Mouse (Mus musculus): ENCODE results near the gene Olfr702. TPM values are rescaled to one million over a fixed set of nuclear protein-coding genes. Genes with fewer than 3 reads are reported as not detected.

Olfr702 gene
- not detected in 2 replicates for polyA plus RNA-seq (2015; fragmentation: Nextera tagmentation; extraction: Ambion mirVana)

DNA sequence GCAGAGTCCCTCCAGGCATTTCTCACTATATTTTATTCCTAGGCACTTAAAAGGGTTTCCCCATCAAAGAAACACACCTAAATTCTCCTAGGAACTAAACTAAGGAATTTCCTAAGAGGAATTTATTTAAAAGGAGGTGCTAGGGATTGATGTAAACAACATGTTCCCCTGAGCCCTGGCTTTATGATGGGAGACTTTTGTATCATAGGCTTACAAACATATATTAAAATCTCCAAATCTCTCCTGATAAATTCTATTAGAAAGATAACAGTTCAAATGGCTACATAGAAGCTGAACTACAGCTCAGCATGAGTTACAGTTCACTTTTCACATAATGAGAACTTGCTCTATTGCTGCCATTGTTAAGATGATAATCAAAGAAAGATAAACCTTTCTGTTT is at the start of gene Olfr702:
Gene Olfr702, minus strand, starts transcription at position 101 of the 400 bp plus-strand sequence.
- DNase-seq (ENCODE audit: low spot score) = no peak

- no peak for DNase-seq (ENCODE audit: low spot score)
Measured at GRCm38 (mm10) chr7:106876791-106877190, 43.1 kb upstream of the Olfr702 start, which contains the start of gene Olfr705. Olfr705 (minus strand) TSS chr7:106876891.

DNA sequence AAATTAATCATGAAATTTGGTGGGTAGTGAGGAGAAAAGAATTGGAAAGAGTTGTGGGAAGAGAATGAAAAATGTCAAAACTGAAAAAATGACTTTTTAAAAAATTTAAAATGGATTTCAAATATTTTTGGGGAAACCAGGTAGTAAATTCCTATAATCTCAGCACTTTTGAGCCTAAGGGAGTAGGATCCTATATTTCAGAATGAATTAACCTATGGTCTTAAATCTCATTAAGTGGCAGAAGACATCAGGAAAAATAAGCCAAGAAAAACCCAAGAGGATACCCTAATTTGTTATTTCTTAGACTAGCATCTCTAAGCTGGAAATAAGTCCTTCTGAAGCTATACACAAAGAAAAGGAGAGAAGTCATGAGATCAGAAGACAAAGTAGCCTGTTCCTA is 29.2 kb upstream of the Olfr702 start, which contains the start of gene Olfr704:
Gene Olfr704, plus strand, starts transcription at position 301 of the 400 bp plus-strand sequence.
- DNase-seq (ENCODE audit: low spot score) = no peak

- no peak for DNase-seq (ENCODE audit: low spot score)
Measured at GRCm38 (mm10) chr7:106843060-106843459, 9.4 kb upstream of the Olfr702 start, which contains the start of gene Olfr703. Olfr703 (plus strand) TSS chr7:106843360.

DNA sequence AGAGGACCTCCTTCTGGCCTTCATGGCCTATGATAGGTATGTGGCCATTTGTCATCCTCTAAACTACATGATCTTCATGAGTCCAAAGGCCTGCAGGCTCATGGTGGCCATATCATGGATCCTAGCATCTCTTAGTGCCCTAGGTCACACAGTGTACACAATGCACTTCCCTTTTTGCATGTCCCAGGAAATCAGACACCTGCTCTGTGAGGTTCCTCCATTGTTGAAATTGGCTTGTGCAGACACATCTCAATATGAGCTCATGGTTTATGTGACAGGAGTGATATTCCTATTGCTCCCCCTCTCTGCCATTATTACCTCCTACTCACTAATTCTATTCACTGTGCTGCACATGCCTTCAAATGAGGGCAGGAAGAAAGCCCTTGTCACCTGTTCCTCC is 15.3 kb downstream of the Olfr702 start:
- no peak for DNase-seq (ENCODE audit: low spot score)

DNA sequence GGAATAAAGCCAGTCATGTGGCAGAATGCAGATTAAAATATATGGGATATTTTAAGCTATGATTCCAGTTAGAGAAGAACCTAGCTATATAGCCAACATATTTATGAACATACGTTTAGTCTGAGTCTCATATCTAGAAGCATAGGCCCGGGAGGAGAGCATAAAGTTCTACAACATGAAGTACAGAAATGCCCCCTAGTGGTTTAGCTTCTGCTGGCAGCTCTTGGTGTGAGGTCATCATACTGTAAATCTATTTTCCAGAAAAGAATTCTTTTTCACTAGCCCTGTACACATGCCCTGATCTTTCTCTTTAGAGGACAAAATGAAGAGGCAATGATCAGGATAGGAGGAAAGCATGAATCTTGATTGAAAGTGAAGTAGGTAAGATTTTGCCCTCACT is 17.9 kb downstream of the Olfr702 start:
- DNase-seq (ENCODE audit: low spot score) = peak; percentile 57

DNA sequence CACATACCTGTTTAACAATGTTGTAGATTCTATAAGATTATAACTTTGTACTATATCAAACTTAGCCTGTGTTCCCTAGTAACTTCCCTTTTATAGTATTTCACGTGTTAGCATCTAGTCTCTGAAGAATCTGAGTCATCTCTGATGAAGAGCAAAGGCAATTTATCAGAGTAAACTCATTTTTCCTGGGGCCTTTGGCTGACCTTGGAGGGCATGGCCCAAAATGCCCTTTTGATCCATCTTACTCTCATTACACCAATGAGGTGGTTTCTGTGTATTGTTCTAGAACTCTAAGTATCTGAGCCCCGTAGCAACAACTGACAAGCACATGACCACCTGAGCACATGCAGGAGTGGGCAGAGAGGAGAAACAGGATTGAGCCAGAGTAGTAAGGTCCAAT is 19.9 kb downstream of the Olfr702 start, which contains the start of gene Olfr701:
Gene Olfr701, plus strand, starts transcription at position 301 of the 400 bp plus-strand sequence.
- DNase-seq (ENCODE audit: low spot score) = no peak

- no peak for DNase-seq (ENCODE audit: low spot score)
Measured at GRCm38 (mm10) chr7:106808734-106809133, 25.0 kb downstream of the Olfr702 start, which contains the start of gene Olfr700. Olfr700 (minus strand) TSS chr7:106808834.

GRCm38 (mm10) chr7:106793098-106793497 is 40.6 kb downstream of the Olfr702 start, which contains the start of gene Olfr699:
Olfr699 (minus strand) TSS chr7:106793198.
- DNase-seq (ENCODE audit: low spot score) = no peak

DNA sequence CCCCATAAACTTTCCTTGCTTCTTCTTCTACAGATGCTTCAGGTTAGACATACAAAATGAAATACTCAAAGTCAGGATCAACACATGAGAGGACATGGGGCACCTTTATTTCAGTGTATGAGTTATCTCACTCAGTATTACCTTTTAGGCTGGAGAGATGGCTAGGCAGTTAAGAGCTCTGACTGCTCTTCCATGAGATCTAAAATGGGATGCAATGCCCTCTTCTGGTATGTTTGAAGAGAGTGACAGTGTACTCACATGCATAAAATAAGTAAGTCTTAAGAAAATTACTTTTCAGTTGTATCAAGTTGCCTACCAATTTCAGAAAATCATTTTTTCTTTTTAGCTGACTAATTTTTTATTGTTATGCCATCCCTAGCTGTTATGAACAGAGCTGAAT is 45.4 kb downstream of the Olfr702 start:
- DNase-seq (ENCODE audit: low spot score) = peak; percentile 10

Other genes starting within 250 kb of the Olfr702 start
- gene Olfr693, start 153.3 kb downstream of the Olfr702 start, polyA plus RNA-seq (2015; fragmentation: Nextera tagmentation; extraction: Ambion mirVana) = not detected in 2 replicates
- gene Olfr694, start 142.1 kb downstream of the Olfr702 start, polyA plus RNA-seq (2015; fragmentation: Nextera tagmentation; extraction: Ambion mirVana) = not detected in 2 replicates
- not detected in 2 replicates for gene Olfr695, start 117.5 kb downstream of the Olfr702 start, polyA plus RNA-seq (2015; fragmentation: Nextera tagmentation; extraction: Ambion mirVana)
- not detected in 2 replicates for gene Olfr697, start 91.5 kb downstream of the Olfr702 start, polyA plus RNA-seq (2015; fragmentation: Nextera tagmentation; extraction: Ambion mirVana)
- gene Olfr698, start 78.5 kb downstream of the Olfr702 start, polyA plus RNA-seq (2015; fragmentation: Nextera tagmentation; extraction: Ambion mirVana) = not detected in 2 replicates
- not detected in 2 replicates for gene Olfr699, start 40.7 kb downstream of the Olfr702 start, polyA plus RNA-seq (2015; fragmentation: Nextera tagmentation; extraction: Ambion mirVana)
- gene Olfr700, start 25.1 kb downstream of the Olfr702 start, polyA plus RNA-seq (2015; fragmentation: Nextera tagmentation; extraction: Ambion mirVana) = not detected in 2 replicates
- gene Olfr701, start 19.8 kb downstream of the Olfr702 start, polyA plus RNA-seq (2015; fragmentation: Nextera tagmentation; extraction: Ambion mirVana) = not detected in 2 replicates
- gene Olfr703, start 9.5 kb upstream of the Olfr702 start, polyA plus RNA-seq (2015; fragmentation: Nextera tagmentation; extraction: Ambion mirVana) = not detected in 2 replicates
- not detected in 2 replicates for gene Olfr704, start 29.3 kb upstream of the Olfr702 start, polyA plus RNA-seq (2015; fragmentation: Nextera tagmentation; extraction: Ambion mirVana)
- not detected in 2 replicates for gene Olfr705, start 43.0 kb upstream of the Olfr702 start, polyA plus RNA-seq (2015; fragmentation: Nextera tagmentation; extraction: Ambion mirVana)
- gene Olfr706, start 54.3 kb upstream of the Olfr702 start, polyA plus RNA-seq (2015; fragmentation: Nextera tagmentation; extraction: Ambion mirVana) = not detected in 2 replicates
- not detected in 2 replicates for gene Olfr707, start 67.3 kb upstream of the Olfr702 start, polyA plus RNA-seq (2015; fragmentation: Nextera tagmentation; extraction: Ambion mirVana)
- gene Olfr1532-ps1, start 74.1 kb upstream of the Olfr702 start, polyA plus RNA-seq (2015; fragmentation: Nextera tagmentation; extraction: Ambion mirVana) = not detected in 2 replicates
- gene Olfr709-ps1, start 98.3 kb upstream of the Olfr702 start, polyA plus RNA-seq (2015; fragmentation: Nextera tagmentation; extraction: Ambion mirVana) = not detected in 2 replicates
- gene Olfr710, start 114.4 kb upstream of the Olfr702 start, polyA plus RNA-seq (2015; fragmentation: Nextera tagmentation; extraction: Ambion mirVana) = not detected in 2 replicates
- not detected in 2 replicates for gene Olfr6, start 130.0 kb upstream of the Olfr702 start, polyA plus RNA-seq (2015; fragmentation: Nextera tagmentation; extraction: Ambion mirVana)
- gene Olfr711, start 141.6 kb upstream of the Olfr702 start, polyA plus RNA-seq (2015; fragmentation: Nextera tagmentation; extraction: Ambion mirVana) = not detected in 2 replicates
- not detected in 2 replicates for gene Olfr2, start 172.2 kb upstream of the Olfr702 start, polyA plus RNA-seq (2015; fragmentation: Nextera tagmentation; extraction: Ambion mirVana)
- 0.03 TPM in 1 of 2 replicates, not detected in the other for gene Olfr713, start 197.3 kb upstream of the Olfr702 start, polyA plus RNA-seq (2015; fragmentation: Nextera tagmentation; extraction: Ambion mirVana)
- gene Olfr714, start 237.1 kb upstream of the Olfr702 start, polyA plus RNA-seq (2015; fragmentation: Nextera tagmentation; extraction: Ambion mirVana) = not detected in 2 replicates

All from thymus, postnatal 0 days (tissue).